Mouse (Mus musculus): ENCODE measurements around the gene Gm10324. TPM values are rescaled to one million over a fixed set of nuclear protein-coding genes. Genes with fewer than 3 reads are reported as not detected.

Gene Gm10324
- total RNA-seq (2023), result not detected

GRCm38 (mm10) chr13:66119247-66119646 is at the start of gene Gm10324:
Gm10324 (plus strand) TSS chr13:66119547.

Other genes starting within 250 kb of the Gm10324 start
- gene Gm10772, start 108.0 kb downstream of the Gm10324 start, total RNA-seq (2023), result not detected